Mouse (Mus musculus) mouse trophoblast stem cell (cell line): ENCODE data around the gene Tekt4.

Experiments used
- in situ Hi-C, 2 experiments: fragments of 300-500 bp; cut with MseI, MboI; formaldehyde crosslinking; loops; 2 replicates in 1 of 2; 3 replicates in 1 of 2; pipeline ENCODE4 v1.15.1; 2025

Tekt4 gene

DNA sequence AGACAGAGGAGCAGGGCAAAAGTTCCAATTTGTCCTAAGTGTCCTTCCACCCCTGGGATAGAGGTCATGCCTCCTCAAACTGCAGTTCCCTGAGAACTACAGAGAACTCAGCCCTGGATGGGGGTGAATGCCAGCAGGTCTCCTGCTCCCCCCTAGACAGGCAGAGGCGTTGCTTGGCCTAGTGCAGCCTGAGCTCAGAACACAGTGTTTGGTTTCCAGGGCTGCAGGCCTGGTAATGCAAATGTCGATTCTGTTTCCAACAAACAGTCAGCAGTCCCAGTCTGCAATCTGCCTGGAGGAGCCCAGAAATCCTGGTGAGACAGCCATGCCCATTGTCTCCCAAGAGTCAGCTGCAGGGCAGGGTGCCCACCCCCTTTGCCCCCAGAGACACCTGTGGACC is at the start of gene Tekt4:
Gene Tekt4 (plus strand): TSS at position 344 of the 400 bp plus-strand sequence.
- in situ Hi-C loops, result no loop called here

DNA sequence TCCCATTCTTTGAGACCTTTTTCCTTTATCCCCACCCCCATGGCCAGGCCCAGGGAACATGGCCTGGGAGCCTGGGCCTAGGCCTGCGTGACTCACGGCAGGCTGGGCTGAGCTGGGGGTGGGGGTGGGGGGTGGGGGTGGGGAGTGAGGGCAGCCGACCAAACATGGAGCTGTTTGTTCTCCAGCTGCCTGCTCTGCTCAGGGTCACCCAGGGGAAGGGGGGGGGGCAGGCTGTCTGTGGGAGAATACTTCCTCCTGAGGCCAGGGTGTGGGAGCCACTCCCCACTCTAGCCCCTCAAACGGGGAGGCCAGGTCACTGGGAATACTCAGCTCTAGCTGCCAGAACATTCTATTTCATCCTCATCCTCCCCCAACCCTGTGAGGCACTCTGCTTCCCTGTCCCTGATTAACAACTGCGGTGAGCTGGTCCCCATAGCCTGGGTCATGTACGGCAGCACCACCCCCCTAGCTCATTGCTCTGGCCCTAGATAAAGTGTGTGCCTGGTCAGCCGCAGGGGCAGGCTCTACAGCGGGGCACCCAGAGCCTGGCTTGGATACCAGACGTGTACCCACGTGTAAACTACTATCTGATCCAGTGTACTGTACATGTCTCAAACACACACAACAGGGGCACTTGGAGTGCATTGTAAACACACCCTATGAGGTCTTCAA is 49.1 kb upstream of the Tekt4 start:
- in situ Hi-C loops, result no loop called here

DNA sequence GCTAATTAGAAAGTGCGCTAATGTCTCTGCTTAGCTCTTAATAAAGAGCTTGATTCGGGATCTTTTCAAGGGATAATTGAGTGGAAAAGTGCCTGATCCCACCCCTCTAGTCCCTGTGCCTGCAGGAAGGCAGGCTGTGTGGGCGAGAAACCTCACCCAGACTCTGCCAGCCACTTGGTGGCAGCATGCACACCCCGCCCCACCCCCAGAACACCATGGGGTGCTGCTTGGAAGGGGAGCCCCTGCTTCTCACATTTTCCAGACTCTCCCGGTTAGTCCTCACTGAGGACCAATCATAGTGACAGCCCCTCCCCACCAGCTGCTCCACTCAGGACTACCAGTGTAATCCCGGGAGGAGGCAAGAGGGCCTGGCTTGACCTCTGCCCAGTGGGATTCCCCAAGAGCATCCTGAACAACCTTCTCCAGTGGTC is 48.4 kb upstream of the Tekt4 start:
- in situ Hi-C loops, result no loop called here

DNA sequence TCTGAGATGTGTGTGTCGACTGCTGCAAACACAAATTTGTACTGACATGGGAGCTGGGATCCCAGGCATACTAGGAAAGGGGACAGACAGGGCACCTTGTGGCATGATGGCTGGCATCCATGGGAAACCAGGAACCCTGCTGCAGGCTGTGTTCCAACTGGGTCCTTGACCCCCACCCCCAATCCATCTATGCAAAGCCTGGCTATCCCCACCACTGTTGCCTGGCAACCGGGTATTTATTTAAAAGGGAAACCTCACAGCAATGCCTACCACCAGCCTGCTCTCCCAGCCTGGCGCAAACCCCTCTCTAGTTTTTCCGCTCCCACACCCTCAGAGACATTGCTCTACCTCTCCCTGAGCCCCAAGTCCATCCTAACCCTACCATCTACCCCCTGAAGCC is 47.1 kb upstream of the Tekt4 start:
- in situ Hi-C loops, result no loop called here

DNA sequence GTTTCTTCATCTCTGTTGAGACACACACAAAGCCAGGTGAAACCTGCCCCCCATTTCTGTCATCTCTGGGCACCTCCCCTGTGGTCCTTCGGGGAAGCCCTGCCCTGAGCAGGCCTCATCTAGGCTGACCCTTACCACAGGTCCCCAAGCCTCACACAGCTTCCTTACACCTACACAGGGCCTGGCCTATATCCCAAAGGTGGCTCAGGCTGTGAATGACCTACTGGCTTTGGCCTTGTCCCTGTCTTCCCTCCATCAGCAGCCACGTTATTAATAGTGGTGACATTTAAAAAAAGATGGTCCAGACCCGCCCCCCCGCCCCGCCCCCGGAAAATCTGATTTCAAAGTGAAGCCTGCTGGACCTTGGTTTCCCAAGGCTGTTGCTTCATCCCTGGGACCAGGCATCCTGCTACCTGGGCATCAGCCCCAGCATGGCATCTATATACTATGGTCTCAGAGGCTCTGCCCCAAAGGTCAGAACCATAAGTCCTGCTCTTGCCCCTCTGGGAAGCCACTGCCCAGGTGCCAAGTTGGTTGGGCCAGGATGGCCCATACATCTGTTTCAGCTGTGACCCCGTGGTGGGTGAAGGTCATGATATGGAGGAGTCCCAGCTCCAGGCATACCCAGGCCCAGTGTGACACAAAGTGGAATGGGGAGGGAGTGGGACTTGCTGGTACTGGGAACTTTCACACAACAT is 46.0 kb upstream of the Tekt4 start:
- in situ Hi-C loops, result no loop called here

DNA sequence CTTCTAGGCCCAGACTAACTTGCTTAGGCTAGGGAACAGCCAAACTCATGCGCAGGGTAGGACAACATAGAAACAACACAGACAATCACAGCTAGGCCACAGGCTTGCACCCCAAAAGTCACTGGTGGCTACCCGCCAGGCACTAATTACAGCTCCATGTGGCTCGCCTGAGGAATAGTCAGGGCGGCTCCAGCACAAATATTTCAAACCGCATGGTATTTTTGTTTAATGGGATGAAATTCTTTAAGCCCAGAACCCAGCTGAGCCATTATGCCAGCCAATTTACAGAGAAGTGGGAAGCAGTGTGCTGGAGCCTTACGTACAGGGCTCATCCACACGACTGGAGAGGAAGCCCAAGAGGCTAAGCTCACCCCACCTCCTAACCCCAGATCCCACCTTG is 44.8 kb upstream of the Tekt4 start:
- in situ Hi-C loops, result no loop called here

DNA sequence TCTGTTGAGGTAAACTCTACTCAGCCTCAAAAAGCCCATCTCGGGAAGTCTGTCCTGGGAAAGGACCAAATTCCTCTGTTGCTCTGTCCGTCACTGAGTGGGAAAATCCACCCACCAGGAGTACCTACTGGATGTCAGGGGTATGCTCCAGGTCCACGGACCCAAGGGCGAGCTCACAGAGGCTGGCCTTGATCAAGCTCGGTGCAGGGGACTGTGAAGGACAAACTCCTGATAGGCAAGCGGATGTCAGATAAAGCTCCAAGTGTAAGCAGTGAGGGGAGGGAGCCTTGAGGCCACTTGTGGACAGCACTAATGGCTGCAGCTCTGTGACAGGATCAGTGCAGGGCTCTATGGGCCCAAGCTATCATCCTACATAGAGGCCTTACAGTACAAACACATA is 44.2 kb upstream of the Tekt4 start:
- in situ Hi-C loops, result no loop called here

DNA sequence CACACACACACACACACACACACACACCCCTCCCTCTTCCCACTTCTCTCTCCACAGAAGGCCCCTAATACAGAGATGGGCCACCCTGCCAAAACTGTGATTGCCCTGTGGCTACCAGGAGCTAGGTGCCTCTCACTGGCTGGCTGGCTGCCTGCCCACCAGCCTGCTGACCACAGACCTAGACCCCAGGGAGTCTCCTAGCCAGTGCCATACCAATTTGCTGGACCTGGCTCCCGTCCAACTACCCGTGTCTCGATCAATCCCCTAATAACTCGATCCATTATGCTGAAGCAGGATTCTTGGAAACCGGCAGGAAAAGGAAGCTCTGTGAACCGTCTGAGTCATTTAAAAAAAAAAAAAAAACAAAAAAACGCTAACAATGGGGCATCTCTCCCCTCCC is 43.6 kb upstream of the Tekt4 start:
- in situ Hi-C loops, result no loop called here

DNA sequence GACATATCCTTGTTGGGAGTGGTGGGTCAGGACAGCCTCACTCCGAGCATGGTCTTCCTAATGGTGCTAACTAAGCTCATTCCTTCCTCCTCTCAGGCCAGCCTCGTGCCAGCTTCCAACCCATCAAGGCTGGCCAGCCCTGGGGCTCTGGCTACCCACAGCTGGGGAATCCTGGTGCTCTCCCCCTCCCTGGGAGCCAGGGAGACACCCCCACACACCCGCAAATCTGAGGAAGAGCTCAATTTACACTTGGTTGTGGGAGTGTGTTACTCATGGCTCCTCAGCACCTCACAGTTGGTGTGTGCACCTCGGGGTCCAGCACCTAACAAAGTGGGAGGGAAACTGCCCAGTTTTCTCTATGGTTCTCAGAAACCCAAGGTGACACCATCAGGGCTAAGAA is 43.2 kb upstream of the Tekt4 start:
- in situ Hi-C loops, result no loop called here

DNA sequence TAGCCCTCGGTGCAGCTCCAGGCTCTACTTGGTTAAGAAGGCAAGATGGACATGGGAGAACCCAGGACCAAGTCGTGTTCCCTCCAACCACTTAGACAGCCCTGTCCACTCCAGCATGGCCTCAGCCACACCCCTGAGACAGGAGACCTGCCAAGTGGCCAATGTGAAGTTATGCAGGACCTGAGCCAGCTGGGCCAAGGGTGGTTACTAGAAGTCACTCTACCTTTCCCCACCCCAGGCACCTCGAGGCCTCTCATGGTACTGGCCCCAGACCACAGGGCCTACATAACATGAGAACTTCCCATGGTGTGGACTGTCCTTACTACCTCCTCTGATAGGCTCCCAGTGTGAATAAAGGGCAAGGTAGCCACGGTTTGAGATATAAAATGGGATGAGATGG is 40.2 kb upstream of the Tekt4 start:
- in situ Hi-C loops, result no loop called here

DNA sequence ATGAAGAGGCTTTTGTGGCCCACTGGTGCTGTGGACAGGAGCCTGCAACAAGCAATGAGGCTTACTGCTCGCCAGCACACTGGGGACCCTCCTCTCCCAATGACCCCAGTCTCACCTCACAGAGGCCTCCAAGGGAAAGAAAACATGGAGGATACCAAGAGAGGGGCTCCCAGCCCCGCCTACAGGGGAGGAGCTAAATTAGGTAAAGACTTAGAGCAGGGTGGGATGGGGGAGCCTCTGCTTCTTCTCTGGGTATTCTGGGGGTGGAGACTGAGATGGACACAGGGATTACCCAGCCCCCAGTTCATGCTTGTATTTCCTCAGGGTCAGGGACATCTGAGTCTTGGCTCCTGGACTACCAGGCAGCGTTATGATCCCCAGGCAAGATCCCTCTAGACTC is 39.5 kb upstream of the Tekt4 start:
- in situ Hi-C loops, result no loop called here

DNA sequence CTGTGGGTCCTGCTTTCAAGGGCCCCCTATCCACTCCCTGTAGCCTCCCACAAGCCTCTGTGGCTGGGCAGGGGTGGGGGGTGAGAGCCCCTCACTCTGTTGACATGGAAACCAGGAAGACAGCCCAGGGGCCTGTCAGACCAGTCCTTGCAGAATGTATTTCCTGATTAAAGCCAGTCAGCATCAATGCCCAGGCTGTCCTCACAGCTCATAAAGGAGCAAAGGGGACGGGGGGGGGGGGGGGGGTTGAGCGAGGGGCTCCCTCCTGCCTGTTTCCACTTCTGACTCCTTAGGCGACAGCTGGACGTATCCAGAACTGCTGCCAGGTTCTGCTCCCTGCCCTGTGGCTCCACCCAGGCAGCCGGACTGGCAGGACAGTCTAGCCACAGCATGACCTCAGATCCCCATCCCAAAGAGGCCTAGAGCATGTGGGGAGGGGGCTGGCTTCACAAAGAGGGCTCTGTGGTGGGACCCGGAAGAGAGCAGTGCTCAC is 38.9 kb upstream of the Tekt4 start:
- in situ Hi-C loops, result no loop called here

DNA sequence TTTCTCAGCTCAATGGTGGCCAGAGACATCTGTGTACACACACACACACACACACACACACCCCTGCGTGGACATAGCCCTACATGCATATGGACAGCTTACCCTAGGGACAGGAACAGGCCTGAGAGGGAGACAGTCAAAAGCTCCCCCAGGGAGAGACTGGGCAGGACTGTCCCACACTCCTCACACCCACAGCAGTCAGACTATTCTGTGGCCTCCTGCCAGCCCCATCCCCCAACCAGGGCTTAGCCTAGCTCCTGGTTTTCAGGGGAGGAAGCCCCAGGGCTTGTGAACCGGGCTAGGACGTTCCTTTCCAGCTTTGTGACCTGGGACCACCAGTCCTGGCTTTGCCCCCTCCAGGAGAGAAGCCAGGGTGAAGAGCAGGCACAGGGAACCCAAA is 38.2 kb upstream of the Tekt4 start:
- in situ Hi-C loops, result no loop called here

DNA sequence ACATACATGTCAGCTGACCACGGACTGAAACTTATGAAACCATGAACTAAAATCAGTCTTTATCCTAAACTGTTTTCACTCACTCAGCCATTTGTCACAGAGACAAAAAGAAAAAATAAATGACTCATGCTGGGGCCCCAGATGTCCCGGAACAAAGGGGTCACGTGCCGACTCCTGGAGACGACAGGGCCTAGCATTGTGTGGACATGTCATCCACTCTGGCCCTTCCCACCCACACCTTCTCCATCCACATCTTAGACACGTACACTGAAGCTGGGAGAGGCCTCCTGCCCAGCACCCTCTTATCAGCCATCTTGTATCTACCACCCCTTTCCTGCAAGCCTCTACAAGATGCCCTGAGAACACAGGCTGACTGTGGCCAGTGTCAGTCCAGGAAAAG is 36.4 kb upstream of the Tekt4 start:
- in situ Hi-C loops, result no loop called here

DNA sequence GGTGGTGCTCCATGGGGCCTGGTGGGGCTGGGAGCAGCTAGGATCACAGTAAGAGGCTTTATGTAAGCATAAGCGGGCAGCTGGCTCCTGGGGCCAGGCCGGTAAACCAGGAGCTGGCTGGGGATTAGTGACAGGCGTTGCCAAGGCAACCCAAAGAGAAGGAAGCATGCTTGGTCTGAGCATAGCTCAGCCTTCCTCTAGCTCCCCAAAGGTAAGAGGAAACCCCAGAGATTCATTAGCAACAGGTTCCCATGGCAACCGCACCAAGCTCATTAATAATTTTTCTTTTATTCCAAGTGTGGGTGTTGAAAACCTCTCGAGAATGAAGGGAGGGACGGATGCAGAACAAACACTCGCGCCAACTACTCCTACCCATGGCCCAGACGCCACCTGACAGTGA is 35.5 kb upstream of the Tekt4 start:
- in situ Hi-C loops, result no loop called here

DNA sequence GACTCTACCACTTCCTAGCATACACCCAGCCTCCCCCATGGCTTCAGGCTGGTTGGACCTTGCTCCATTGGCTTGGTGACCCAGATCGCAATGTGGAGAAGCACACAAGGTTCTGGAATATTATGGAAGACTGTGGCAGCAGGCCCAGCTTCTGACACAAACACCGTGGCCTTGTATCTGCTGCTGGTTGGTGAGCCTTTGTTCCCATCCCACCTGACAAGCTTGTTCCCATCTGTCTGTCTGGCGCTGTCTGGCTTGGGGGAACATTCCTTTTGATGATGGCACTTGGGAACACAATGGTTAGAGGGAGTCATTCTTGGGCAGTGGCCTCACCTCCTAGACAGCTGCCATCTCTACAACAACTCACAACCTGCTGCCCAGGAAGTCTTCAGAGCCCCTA is 33.4 kb upstream of the Tekt4 start:
- in situ Hi-C loops, result no loop called here

DNA sequence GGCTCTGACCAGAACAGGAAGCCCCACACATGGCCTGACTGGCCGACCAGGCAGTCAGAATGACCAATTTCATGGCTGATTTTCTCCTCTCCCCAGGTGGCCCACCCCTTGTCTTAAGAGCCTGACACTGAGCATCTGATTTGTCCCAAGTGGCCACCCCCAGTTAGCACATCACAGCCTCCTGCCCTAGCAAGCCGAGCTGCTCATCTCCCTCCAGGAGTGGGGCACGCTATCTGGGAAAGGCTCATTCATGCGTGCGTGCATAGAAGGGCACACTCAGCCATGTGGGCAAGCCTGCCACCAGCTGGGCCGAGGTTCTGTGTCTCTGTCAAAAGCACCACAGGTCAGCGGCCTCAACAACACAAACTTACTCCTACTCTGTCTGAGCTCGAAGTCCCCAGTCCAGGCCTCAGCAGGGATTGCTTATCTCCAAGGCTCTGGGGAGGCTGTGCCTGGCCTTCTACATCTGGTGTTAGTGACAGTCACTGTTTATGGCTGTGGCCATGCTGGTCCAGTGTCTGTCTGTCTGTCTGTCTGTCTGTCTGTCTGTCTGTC is 29.8 kb upstream of the Tekt4 start:
- in situ Hi-C loops, result no loop called here

DNA sequence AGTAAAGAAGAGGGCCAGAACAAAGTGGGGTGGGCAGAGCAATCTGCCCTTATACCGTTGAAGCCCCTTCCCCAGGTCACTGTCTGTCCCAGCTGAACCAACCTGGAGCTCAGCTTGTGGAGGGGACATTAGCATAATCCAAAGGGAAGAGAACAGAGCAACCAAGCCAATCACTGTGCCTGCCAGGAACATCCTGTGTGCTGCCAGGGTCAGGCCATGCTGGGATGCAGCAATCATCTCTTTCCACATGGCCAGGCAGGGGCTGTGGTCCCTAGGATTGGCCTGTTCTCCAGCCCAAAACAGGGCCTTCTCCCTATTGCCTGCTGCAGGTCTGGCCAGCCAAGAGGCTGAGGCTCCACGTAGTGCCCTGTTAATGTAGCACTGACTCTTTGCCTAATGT is 28.4 kb upstream of the Tekt4 start:
- in situ Hi-C loops, result no loop called here

DNA sequence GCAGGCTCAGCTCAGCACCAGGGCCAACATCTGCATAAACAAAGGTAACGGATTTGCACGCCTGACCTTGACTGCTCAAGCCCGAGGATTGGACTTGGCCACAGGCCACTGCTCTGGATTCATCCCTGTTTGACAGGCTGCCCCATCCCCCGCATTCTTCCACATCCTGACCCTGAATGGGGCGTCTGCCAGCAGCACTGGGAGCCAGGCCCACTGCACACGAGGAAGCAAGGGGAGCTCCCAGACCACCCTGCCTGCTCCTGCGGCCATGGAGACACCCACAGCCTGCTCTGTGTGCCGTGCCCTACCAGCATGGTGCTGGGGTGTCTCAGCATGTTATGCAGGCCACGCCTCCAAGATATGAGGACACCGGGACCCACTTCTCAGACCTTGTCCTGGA is 27.0 kb upstream of the Tekt4 start:
- in situ Hi-C loops, result no loop called here

DNA sequence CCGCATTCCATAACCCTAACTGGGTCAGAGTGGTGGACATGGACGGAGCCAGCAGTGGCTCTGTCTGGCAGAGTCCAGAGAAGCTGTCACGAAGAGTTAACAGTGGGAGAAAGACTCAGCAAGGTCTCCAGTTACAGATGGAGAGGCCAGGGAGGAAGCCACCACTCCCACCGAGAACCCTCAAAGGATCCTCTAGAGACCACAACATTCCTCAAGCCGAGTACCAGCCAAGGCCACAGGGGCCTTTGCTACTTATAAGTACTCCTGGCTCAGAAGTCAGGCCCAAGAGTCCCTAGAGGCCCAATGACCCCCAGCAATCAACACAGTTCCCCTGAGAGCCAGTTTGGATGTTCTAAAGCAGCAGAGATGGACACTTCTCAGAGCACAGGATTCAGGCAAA is 25.2 kb upstream of the Tekt4 start:
- in situ Hi-C loops, result no loop called here

DNA sequence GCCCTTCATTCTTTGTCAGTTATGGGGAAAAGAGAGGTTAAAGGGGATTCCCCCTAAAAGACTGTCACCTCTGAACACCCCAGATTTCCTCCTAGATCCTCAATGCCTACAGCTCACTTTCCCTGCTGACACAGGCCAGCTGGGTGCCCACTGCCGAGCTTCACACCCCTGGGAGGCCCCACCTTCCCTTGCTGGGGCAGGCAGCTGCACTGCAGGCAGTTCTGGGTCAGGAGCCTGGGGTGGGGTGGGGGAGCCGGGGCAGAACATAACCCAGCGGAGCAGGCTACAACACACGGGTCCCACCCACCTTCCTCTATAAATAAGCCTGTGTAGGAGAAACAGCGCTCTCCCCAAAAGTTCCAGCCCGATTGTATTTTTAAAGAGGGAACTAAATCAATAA is 24.5 kb upstream of the Tekt4 start:
- in situ Hi-C loops, result no loop called here

DNA sequence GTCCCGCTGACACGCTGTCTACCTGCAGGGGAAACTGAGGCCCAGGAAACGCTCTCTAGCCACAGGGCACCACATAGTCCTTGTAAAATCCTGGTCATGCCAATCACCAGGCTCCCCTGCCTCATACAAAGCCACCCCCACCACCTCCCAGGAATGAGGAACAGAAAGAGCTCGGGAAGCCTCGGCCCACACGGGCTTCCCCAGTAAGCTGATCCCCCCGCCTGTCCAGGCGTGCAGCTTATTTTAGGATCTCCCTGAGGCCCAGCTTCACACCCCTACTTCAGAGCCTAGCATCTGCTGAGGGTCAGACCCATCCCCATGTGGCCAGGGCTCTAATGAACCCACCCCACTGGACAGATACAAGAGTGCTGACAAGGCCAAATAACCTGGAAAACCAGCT is 23.9 kb upstream of the Tekt4 start:
- in situ Hi-C loops, result no loop called here
